Mouse (Mus musculus): ENCODE measurements around the gene Gprc6a. TPM values are rescaled to one million over a fixed set of nuclear protein-coding genes. Genes with fewer than 3 reads are reported as not detected.

Gprc6a gene
- polyA plus RNA-seq, 2 experiments, result not detected

DNA sequence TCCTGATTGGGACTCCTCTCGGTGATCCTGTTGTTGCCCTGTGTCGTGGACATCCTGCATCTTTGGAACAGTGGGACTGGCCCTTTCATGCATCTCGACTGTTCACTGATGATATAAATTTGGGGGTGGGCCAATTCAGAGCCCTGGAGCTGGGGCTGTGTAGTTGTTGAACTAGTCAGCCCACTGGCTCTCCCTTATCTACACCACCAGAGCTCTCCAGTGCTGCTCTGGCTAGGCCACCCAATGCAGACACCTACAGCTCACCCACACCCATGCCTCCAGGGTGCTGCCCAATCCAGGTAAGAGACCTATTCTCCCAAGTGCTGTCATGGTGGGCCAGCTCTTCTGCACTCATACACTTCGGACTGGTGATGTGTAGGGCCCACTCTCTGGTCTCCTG is 40.3 kb upstream of the Gprc6a start:
- no peak overlapping the region for H3K9ac ChIP-seq (replicated peaks)
- no peaks in the 10 kb centered on the region for H3K9me3 ChIP-seq (ENCODE audit: control insufficient read depth, low read length)
- TF ChIP-seq CTCF (IDR thresholded peaks at IDR 0.05; ENCODE audit: low read depth) (no peak), EP300 (IDR thresholded peaks at IDR 0.05; ENCODE audit: low read depth) (no peak)
- WGBS (ENCODE audit: insufficient replicate concordance), result 58% methylated on average over 4 of the region's 4 CpGs
- H3K4me3 ChIP-seq (ENCODE audit: insufficient read depth in 1 of 2, low read depth in 2 of 2, low read length in 2 of 2), result no peak overlapping the region
- DNase-seq (ENCODE audit: low read depth in 3 of 3, low spot score in 3 of 3) (no peak), ATAC-seq (ENCODE audit: insufficient read depth) (no peak)
- no peaks in the 10 kb centered on the region for H3K36me3 ChIP-seq (replicated peaks; ENCODE audit: control insufficient read depth, insufficient read depth, low read depth)
- no peak overlapping the region for H3K4me2 ChIP-seq (ENCODE audit: low read depth)
- no peaks in the 10 kb centered on the region for H3K4me1 ChIP-seq (replicated peaks; ENCODE audit: control insufficient read depth in 2 of 2, insufficient read depth in 2 of 2, low read length in 1 of 2)
- H3K27ac ChIP-seq, result no peak overlapping the region
- peaks cover 4% of the 10 kb centered on the region; the same call in 1 of the 2 replicates for H3K27me3 ChIP-seq (ENCODE audit: control insufficient read depth, insufficient read depth, low read length)

- Histone ChIP-seq H3K27ac (no peak overlapping the region), H3K9me3 (ENCODE audit: control insufficient read depth, low read length) (no peaks in the 10 kb centered on the region), H3K4me3 (ENCODE audit: insufficient read depth in 1 of 2, low read depth in 2 of 2, low read length in 2 of 2) (no peak overlapping the region), H3K27me3 (ENCODE audit: control insufficient read depth, insufficient read depth, low read length) (no peaks in the 10 kb centered on the region), H3K4me2 (ENCODE audit: low read depth) (no peak overlapping the region), H3K9ac (replicated peaks) (no peak overlapping the region), H3K4me1 (replicated peaks; ENCODE audit: control insufficient read depth in 2 of 2, insufficient read depth in 2 of 2, low read length in 1 of 2) (no peaks in the 10 kb centered on the region), H3K36me3 (replicated peaks; ENCODE audit: control insufficient read depth, insufficient read depth, low read depth) (no peaks in the 10 kb centered on the region)
- TF ChIP-seq CTCF (IDR thresholded peaks at IDR 0.05; ENCODE audit: low read depth) (peak; percentile 28; the same call in 1 of the 2 replicates), EP300 (IDR thresholded peaks at IDR 0.05; ENCODE audit: low read depth) (no peak)
- DNase-seq (ENCODE audit: low read depth in 3 of 3, low spot score in 3 of 3) (no peak), ATAC-seq (ENCODE audit: insufficient read depth) (no peak)
Measured at GRCm38 (mm10) chr10:51669334-51669733, 38.1 kb upstream of the Gprc6a start.

GRCm38 (mm10) chr10:51657324-51657723 is 26.1 kb upstream of the Gprc6a start:
- H3K9me3 ChIP-seq (ENCODE audit: control insufficient read depth, low read length), result no peaks in the 10 kb centered on the region
- H3K4me1 ChIP-seq (replicated peaks; ENCODE audit: control insufficient read depth in 2 of 2, insufficient read depth in 2 of 2, low read length in 1 of 2), result no peaks in the 10 kb centered on the region
- WGBS (ENCODE audit: insufficient replicate concordance), result 38% methylated on average over 1 of the region's 1 CpGs
- ATAC-seq (ENCODE audit: insufficient read depth) (no peak), DNase-seq (ENCODE audit: low read depth in 3 of 3, low spot score in 3 of 3) (no peak)
- H3K9ac ChIP-seq (replicated peaks), result no peak overlapping the region
- no peaks in the 10 kb centered on the region for H3K27me3 ChIP-seq (ENCODE audit: control insufficient read depth, insufficient read depth, low read length)
- no peak overlapping the region for H3K4me3 ChIP-seq (ENCODE audit: insufficient read depth in 1 of 2, low read depth in 2 of 2, low read length in 2 of 2)
- no peak overlapping the region for H3K27ac ChIP-seq
- no peak overlapping the region for H3K4me2 ChIP-seq (ENCODE audit: low read depth)
- H3K36me3 ChIP-seq (replicated peaks; ENCODE audit: control insufficient read depth, insufficient read depth, low read depth), result no peaks in the 10 kb centered on the region
- TF ChIP-seq CTCF (IDR thresholded peaks at IDR 0.05; ENCODE audit: low read depth), result no peak
- no peak for TF ChIP-seq EP300 (IDR thresholded peaks at IDR 0.05; ENCODE audit: low read depth)

DNA sequence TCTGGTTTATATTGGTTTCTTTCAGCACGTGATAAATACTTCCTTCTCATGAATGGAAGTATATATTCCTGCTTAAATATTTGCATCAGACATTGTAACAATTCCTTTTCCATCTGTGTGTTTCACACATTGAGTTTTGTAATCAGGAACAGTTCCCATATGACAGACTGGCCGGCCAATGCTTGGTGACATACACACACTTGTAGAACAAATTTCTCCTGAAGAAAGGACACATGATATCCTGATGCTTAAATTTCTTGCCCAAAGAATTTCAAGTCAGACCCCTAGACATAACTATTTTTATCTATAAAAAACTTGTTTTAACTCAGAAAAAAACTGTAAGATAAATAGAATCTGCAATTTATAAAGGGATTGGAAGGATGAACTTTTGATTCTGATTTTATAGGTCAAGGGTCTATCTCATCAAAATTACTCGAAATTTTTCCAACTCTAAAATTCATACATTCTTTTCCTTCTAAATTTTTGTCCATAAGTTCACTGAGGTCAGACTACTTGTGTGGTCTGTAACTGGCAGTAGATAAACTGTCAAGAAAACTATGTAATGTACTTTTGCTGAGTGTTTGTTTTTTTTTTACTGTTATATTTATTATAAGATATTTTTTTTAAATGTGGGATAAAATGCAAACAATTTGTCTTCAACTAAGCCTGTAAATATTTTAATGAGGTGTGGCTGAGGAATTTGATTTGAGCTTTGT is 18.4 kb upstream of the Gprc6a start:
- DNase-seq (ENCODE audit: low read depth in 3 of 3, low spot score in 3 of 3) (no peak), ATAC-seq (ENCODE audit: insufficient read depth) (no peak)
- WGBS (ENCODE audit: insufficient replicate concordance), result 43% methylated on average over 3 of the region's 3 CpGs
- Histone ChIP-seq H3K27me3 (ENCODE audit: control insufficient read depth, insufficient read depth, low read length) (no peaks in the 10 kb centered on the region), H3K9ac (replicated peaks) (no peak overlapping the region), H3K9me3 (ENCODE audit: control insufficient read depth, low read length) (no peaks in the 10 kb centered on the region), H3K4me1 (replicated peaks; ENCODE audit: control insufficient read depth in 2 of 2, insufficient read depth in 2 of 2, low read length in 1 of 2) (no peaks in the 10 kb centered on the region), H3K4me3 (ENCODE audit: insufficient read depth in 1 of 2, low read depth in 2 of 2, low read length in 2 of 2) (no peak overlapping the region), H3K27ac (no peak overlapping the region), H3K4me2 (ENCODE audit: low read depth) (no peak overlapping the region), H3K36me3 (replicated peaks; ENCODE audit: control insufficient read depth, insufficient read depth, low read depth) (no peaks in the 10 kb centered on the region)
- TF ChIP-seq EP300 (IDR thresholded peaks at IDR 0.05; ENCODE audit: low read depth), result no peak
- TF ChIP-seq CTCF (IDR thresholded peaks at IDR 0.05; ENCODE audit: low read depth), result no peak

DNA sequence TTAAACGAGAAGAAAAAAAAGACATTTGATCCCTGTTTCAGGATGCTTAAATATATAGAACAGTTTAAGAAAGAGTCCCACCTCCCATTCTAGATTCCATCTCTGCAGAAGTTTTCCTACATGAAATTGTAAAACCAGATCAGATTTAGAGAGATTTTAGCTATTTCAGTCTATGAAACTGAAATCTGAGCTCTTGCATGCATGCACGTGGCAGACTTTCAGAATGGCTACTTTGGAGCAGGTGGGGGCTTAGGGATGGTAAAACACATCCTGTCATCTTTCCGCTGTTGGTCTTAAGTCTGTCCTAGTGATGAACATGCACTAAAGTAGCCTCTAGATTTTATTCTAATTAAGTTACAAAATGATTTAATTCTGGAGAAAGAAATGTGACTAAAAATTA is 10.1 kb downstream of the Gprc6a start:
- no peak for ATAC-seq (ENCODE audit: insufficient read depth)
- TF ChIP-seq CTCF (IDR thresholded peaks at IDR 0.05; ENCODE audit: low read depth), result no peak
- no peak for TF ChIP-seq EP300 (IDR thresholded peaks at IDR 0.05; ENCODE audit: low read depth)
- no peaks in the 10 kb centered on the region for H3K36me3 ChIP-seq (replicated peaks; ENCODE audit: control insufficient read depth, insufficient read depth, low read depth)
- WGBS (ENCODE audit: insufficient replicate concordance), result 68% methylated on average over 3 of the region's 3 CpGs
- no peaks in the 10 kb centered on the region for H3K27me3 ChIP-seq (ENCODE audit: control insufficient read depth, insufficient read depth, low read length)
- no peak overlapping the region for H3K27ac ChIP-seq
- no peak for DNase-seq (ENCODE audit: low read depth in 3 of 3, low spot score in 3 of 3)
- no peak overlapping the region for H3K9ac ChIP-seq (replicated peaks)
- H3K4me3 ChIP-seq (ENCODE audit: insufficient read depth in 1 of 2, low read depth in 2 of 2, low read length in 2 of 2), result no peak overlapping the region
- no peaks in the 10 kb centered on the region for H3K4me1 ChIP-seq (replicated peaks; ENCODE audit: control insufficient read depth in 2 of 2, insufficient read depth in 2 of 2, low read length in 1 of 2)
- no peak overlapping the region for H3K4me2 ChIP-seq (ENCODE audit: low read depth)
- H3K9me3 ChIP-seq (ENCODE audit: control insufficient read depth, low read length), result no peaks in the 10 kb centered on the region

Measured in liver, embryonic 14.5 days (tissue).